Mouse (Mus musculus) intestine, embryonic 16.5 days (tissue): ENCODE results near the gene Ccdc177. TPM values are rescaled to one million over a fixed set of nuclear protein-coding genes. Genes with fewer than 3 reads are reported as not detected.

Experiments used
- ATAC-seq: fragments of 200-750 bp; cut with Nextera tagmentation; 2 replicates; pipeline ENCODE4 v1.8.0; 2017; ENCODE audit warnings: moderate TSS enrichment, moderate library complexity
- H3K27ac ChIP-seq: fragments of 300-500 bp; sonication (generic); 2 replicates; pipeline ENCODE4 v1.5.1; 2014; ENCODE audit warnings: mild to moderate bottlenecking, low read length
- H3K27me3 ChIP-seq: fragments of 300-500 bp; sonication (generic); replicated peaks from 2 replicates; pipeline ENCODE4 v1.6.1; 2014; ENCODE audit warnings: low read length, control low read depth, mixed read lengths; ENCODE audit not compliant: control insufficient read depth, insufficient read depth
- H3K36me3 ChIP-seq: fragments of 300-500 bp; sonication (generic); 2 replicates; pipeline ENCODE4 v1.6.1; 2014; ENCODE audit warnings: low read length, control low read depth; ENCODE audit not compliant: control insufficient read depth, insufficient read depth
- H3K4me1 ChIP-seq: fragments of 300-500 bp; sonication (generic); 2 replicates; pipeline ENCODE4 v1.6.1; 2014; ENCODE audit warnings: low read length, control low read depth, mixed read lengths; ENCODE audit not compliant: control insufficient read depth, insufficient read depth
- H3K4me2 ChIP-seq: fragments of 300-500 bp; sonication (generic); 2 replicates; pipeline ENCODE4 v1.6.1; 2014; ENCODE audit warnings: low read depth, low read length, control low read depth
- H3K4me3 ChIP-seq: fragments of 300-500 bp; sonication (generic); 2 replicates; pipeline ENCODE4 v1.5.1; 2014; ENCODE audit warnings: mild to moderate bottlenecking, low read length
- H3K9ac ChIP-seq: fragments of 300-500 bp; sonication (generic); 2 replicates; pipeline ENCODE4 v1.6.1; 2014; ENCODE audit warnings: low read depth, low read length
- H3K9me3 ChIP-seq: fragments of 300-500 bp; sonication (generic); 2 replicates; pipeline ENCODE4 v1.6.1; 2016; ENCODE audit warnings: low read length, control low read depth; ENCODE audit not compliant: control insufficient read depth
- WGBS: fragments of 180-500 bp; shearing (Covaris S2); extraction: QIAGEN DNeasy Blood & Tissue Kit; methylation state at CpG from one replicate; pipeline ENCODE4 v1.1.7; 2014; 5-methylcytosine and 5-hydroxymethylcytosine counted together
- polyA plus RNA-seq: library from polyadenylated mRNA; unstranded; fragments of >200 nt; fragmentation: Nextera tagmentation; extraction: Ambion mirVana; gene quantifications from 2 replicates; pipeline ENCODE4 v1.2.1, GENCODE M21; 2015

The Ccdc177 gene
- polyA plus RNA-seq, 1 experiment from 2014 or later, result 0.02 TPM

DNA sequence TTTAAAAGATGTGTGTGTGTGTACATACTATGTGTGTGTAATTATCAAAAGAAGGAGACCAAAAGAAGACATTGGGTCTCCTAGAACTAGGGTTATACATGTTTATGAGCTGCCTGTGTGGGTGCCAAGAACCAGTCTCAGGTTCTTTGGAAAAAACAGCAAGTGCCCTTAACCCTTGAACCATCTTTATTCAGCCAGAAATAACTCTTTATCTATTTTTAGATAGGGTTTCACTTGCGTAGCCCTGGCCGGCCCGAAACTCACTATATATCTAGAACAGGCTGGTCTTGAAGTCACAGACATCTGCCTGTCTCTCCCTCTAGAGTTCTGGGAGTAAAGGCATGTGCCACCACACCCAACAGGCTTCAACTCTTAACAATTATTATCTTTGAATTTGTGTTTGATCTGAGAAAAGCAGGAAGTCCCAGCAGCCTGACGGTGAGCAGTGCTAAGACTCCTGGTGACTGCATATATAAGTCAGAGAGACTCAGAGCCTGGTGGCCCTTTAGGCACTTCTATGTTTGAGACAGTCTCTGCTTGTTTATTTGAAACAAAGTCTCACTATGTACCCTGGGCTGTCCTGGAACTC is 15.7 kb upstream of the Ccdc177 start:
- no peak overlapping the region for H3K9ac ChIP-seq
- no peaks in the 10 kb centered on the region for H3K9me3 ChIP-seq
- no peaks in the 10 kb centered on the region for H3K27me3 ChIP-seq
- H3K4me1 ChIP-seq, result peaks cover 5% of the 10 kb centered on the region; the same call in 1 of the 2 replicates
- H3K36me3 ChIP-seq, result no peaks in the 10 kb centered on the region
- H3K4me2 ChIP-seq, result no peak overlapping the region
- 60% methylated on average over 4 of the region's 4 CpGs for WGBS
- ATAC-seq, result peak; percentile 70
- H3K27ac ChIP-seq, result 0 out of 2 replicates have a peak overlapping the region, but pooled peaks have one; percentile 1
- H3K4me3 ChIP-seq, result no peak overlapping the region

DNA sequence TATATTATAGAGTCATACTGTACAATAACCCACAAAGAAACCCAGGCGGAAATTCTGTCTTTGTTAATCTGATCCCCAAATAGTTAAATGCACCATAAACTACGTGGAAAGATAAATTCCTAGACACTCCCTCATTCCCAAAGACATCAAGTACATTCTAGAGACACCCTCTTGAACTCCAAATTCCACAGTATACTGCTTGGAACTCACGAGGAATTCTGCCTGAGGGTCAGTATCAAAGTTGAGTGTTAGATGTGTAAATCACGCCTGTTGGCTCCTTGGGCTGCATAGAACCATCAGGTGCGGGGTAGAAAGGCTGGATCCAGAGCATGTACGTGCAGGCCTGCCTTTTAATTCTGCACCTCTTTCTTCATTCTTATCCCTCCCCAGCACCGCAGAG is 14.3 kb upstream of the Ccdc177 start:
- Histone ChIP-seq H3K4me2 (no peak overlapping the region), H3K4me1 (peaks cover 5% of the 10 kb centered on the region; the same call in 1 of the 2 replicates), H3K9me3 (no peaks in the 10 kb centered on the region), H3K9ac (no peak overlapping the region), H3K36me3 (no peaks in the 10 kb centered on the region), H3K4me3 (no peak overlapping the region), H3K27me3 (no peaks in the 10 kb centered on the region), H3K27ac (no peak overlapping the region)
- WGBS, result 69% methylated on average over 7 of the region's 7 CpGs
- ATAC-seq, result no peak

DNA sequence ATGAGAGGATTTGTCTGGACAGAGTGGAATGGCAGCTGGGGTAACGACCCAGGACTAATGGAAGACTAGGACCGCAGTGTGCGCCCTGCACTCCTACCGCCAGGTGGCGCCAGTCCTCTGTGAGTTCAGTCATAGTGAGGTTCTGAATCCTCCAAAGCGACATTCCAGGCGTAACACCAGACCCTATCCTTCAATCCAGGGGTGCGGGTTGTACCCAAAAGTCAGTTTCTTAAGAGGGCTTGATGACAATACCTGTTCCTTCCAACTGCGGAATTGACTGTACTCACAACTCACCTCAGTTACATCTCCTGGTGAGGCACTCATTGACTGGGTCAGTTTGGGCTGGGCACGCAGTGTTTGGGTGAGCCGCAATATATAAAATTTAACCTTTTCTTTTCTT is 9.2 kb upstream of the Ccdc177 start:
- H3K9me3 ChIP-seq, result no peaks in the 10 kb centered on the region
- WGBS, result 19% methylated on average over 11 of the region's 11 CpGs
- no peaks in the 10 kb centered on the region for H3K27me3 ChIP-seq
- no peaks in the 10 kb centered on the region for H3K36me3 ChIP-seq
- H3K9ac ChIP-seq, result no peak overlapping the region
- no peak overlapping the region for H3K4me3 ChIP-seq
- H3K4me2 ChIP-seq, result no peak overlapping the region
- no peak overlapping the region for H3K27ac ChIP-seq
- peak; percentile 82 for ATAC-seq
- H3K4me1 ChIP-seq, result peaks cover 5% of the 10 kb centered on the region; the same call in 1 of the 2 replicates

DNA sequence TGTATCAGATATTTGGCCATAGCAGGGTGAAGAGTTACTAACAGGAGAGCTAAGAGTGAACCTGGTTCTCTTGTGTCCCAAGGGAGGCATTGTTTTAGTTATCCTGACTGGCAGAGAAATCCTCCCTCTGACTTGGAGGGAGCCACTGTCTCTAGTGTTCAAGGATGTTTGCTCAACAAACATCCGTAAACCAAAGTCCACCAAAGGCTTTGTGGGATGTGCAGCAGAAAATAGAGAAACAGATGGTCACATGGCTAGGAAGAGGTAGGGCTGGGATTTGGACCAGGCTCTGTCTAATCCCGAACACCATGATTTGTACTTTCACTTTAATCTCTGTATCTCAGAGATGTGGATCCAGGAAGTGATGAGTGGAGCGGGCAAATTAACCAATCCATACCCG is 3.6 kb upstream of the Ccdc177 start:
- 47% methylated on average over 4 of the region's 4 CpGs for WGBS
- no peaks in the 10 kb centered on the region for H3K36me3 ChIP-seq
- H3K27me3 ChIP-seq, result peaks cover 19% of the 10 kb centered on the region
- H3K4me2 ChIP-seq, result no peak overlapping the region
- no peaks in the 10 kb centered on the region for H3K9me3 ChIP-seq
- H3K4me1 ChIP-seq, result peaks cover 11% of the 10 kb centered on the region
- H3K27ac ChIP-seq, result no peak overlapping the region
- H3K9ac ChIP-seq, result no peak overlapping the region
- ATAC-seq, result no peak
- no peak overlapping the region for H3K4me3 ChIP-seq

DNA sequence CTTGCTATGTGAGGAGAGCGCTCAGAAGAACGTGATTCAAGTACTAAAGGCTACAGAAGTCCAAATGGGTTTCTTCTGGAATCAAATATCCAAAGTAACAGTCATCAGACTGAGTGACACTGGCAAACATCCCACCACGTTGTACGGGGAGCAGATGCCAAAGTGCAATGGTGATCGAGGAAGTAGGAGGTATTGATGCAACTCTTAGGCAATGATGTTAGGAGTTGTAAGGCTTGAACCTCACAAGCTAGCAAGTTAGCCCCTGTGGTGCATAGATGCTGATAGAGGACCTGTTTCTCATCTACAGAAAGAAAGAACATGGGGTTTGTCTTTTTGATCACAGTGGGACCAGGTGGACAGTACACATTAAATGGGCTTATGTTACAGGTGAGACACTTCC is 2.5 kb upstream of the Ccdc177 start:
- Histone ChIP-seq H3K27me3 (peaks cover 30% of the 10 kb centered on the region), H3K9ac (no peak overlapping the region), H3K4me3 (no peak overlapping the region), H3K27ac (no peak overlapping the region), H3K9me3 (no peaks in the 10 kb centered on the region), H3K4me2 (no peak overlapping the region), H3K4me1 (peaks cover 21% of the 10 kb centered on the region), H3K36me3 (no peaks in the 10 kb centered on the region)
- 76% methylated on average over 5 of the region's 5 CpGs for WGBS
- ATAC-seq, result no peak

DNA sequence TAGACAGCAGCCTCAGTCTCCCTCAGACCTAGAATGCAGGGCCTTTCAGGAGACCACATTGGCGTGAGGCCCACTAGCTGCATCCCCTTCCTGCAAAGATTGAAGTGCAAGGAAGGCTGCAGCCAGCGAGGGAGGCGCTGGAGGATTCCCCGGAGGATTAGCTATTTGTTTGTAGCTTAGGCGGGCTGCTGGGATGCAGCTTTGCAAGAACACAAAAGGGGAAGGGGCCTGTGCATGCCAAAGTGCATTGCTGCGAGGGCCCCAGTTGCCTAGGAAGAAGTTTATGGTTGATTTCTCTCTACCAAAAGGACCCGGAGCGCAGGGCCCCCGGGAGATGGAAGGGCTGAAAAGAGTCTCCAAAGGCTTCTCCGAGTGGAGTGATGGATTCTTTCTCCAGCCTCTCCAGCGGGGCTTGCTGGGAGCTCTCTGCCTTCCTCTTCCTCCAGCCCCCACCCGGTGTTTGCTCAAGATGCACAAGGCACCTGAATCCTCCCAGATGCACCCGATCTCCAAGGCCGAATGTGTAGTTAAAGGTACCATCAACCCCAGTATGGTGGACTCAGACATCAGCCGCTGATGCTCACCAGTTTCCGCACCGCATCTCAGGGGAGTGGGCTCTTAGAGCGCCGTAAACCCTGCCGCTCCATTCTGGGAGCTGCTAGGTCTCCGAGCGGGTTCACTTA is 633 bp downstream of the Ccdc177 start:
- ATAC-seq, result no peak
- Histone ChIP-seq H3K27ac (no peak overlapping the region), H3K36me3 (no peaks in the 10 kb centered on the region), H3K9ac (peak overlapping the region; percentile 52), H3K4me2 (peak overlapping the region; percentile 48), H3K27me3 (peaks cover 60% of the 10 kb centered on the region), H3K4me3 (peak overlapping the region; percentile 62), H3K9me3 (no peaks in the 10 kb centered on the region), H3K4me1 (peaks cover 25% of the 10 kb centered on the region)
- 7% methylated on average over 22 of the region's 22 CpGs for WGBS

DNA sequence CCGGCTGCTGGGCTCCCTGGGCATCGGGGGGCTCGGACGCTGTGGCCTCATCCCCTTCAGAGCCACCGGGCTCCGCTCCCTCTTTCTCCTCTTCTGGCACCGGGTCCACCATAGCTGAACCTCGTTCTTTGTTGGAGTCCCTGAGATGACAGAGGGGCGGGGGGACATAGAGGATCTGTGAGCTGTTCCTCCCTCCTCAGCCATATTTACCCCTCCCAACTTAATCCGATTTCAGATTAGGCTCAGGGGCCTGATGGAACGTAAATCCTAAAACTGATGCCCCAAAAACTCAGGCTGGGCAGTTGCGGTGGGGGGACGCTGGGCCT is 1.1 kb downstream of the Ccdc177 start:
- Histone ChIP-seq H3K9me3 (no peaks in the 10 kb centered on the region), H3K4me1 (peaks cover 25% of the 10 kb centered on the region), H3K9ac (peak overlapping the region; percentile 65; the same call in 1 of the 2 replicates), H3K27me3 (peaks cover 60% of the 10 kb centered on the region), H3K36me3 (no peaks in the 10 kb centered on the region), H3K4me3 (peak overlapping the region; percentile 62), H3K4me2 (peak overlapping the region; percentile 97), H3K27ac (no peak overlapping the region)
- no peak for ATAC-seq
- WGBS, result 10% methylated on average over 13 of the region's 13 CpGs

DNA sequence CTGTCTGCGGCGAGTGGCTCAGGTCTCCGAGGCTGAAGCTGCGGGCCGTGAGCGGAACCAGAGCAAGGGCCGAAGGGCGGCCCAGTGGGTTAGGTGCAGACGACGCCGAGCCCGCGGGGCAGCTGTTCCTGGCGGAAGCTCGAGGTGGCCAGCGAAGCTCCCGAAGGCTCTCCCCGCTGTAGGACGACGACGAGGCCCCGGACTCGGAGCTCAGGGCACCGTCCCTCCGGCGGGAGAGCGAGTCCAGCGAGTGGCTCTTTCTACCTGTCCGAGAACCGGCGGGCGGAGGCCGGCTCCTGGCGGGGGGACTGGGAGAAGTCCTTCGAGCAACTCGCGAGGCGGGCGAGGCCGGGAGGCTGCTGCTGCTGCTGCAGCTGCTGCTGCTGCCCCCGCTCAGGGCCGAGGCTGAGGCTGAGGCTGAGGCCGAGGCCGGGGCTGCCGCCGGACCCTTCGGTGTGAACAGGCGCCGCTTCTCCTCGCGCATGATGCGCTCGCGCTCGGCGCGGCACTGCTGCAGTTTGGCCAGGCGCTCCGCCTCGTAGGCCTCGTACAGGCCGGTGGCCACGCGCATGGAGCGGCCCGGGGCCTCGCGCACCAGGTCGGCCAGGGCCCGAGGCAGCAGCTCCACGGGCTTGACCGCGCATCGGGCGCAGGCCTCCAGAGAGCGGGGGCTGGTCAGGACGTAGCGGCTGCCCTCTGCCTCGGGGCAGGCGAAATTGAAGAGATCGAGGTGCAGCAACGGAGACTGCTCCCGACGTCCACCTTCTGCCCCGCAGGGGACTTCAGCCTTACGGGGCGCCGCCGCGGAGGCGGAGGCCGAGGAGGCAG is 1.7 kb downstream of the Ccdc177 start:
- Histone ChIP-seq H3K4me3 (peak overlapping the region; percentile 62), H3K4me1 (peaks cover 25% of the 10 kb centered on the region), H3K9ac (peak overlapping the region; percentile 65), H3K27ac (no peak overlapping the region), H3K9me3 (no peaks in the 10 kb centered on the region), H3K36me3 (no peaks in the 10 kb centered on the region), H3K27me3 (peaks cover 60% of the 10 kb centered on the region), H3K4me2 (peak overlapping the region; percentile 97)
- ATAC-seq, result no peak; the same call in 1 of the 2 replicates
- 7% methylated on average over 89 of the region's 92 CpGs for WGBS

DNA sequence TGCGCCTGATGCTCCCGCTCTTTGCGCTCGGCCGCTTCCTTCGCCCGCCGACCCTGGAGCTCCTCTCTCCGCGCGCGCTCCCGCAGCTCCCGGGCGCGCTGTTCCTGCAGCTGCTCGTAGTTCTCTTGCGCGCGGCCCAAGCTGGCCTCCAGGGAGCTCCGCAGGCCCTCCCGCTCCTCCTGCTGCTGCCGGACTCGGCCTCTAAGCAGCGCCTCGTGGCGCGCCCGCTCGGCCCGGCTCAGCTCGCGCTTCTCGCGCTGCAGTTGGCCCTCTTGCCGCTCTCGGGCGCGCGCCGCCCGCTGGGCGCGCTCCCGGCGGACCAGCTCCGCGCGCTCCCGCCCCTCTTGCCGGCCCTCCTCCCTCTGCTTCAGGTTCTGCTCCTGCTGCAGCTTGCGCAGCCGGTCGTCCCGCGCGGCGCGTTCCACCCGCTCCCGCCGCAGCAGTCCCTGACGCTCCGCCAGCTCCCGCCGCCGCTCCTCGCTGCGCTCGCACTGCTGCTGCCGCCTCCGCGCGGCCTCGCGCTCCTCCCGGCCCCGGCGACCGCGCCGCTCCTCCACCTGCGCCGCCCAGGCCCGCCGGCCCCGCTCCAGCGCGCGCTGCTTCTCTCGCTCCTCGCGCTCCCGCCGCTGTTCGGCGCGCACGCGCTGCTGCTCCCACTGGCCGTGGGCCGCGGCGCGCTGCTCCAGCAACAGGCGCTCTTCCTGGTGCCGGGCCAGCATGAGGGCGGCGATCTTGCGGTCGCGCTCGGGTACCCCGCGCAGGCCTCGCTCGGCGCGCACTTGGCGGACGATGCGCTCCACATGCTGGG is 2.5 kb downstream of the Ccdc177 start:
- peak; percentile 85 for ATAC-seq
- H3K4me3 ChIP-seq, result peak overlapping the region; percentile 62
- H3K9ac ChIP-seq, result peak overlapping the region; percentile 65
- H3K4me1 ChIP-seq, result peaks cover 25% of the 10 kb centered on the region
- H3K27ac ChIP-seq, result peak overlapping the region; percentile 33; the same call in 1 of the 2 replicates
- H3K36me3 ChIP-seq, result no peaks in the 10 kb centered on the region
- peak overlapping the region; percentile 97 for H3K4me2 ChIP-seq
- H3K27me3 ChIP-seq, result peaks cover 60% of the 10 kb centered on the region
- 5% methylated on average over 120 of the region's 122 CpGs for WGBS
- no peaks in the 10 kb centered on the region for H3K9me3 ChIP-seq
